Mouse (Mus musculus): Measurements from ENCODE around the gene Magi1.

- TF ChIP-seq CTCF (IDR thresholded peaks at IDR 0.05; ENCODE audit: borderline replicate concordance, insufficient read depth, low read depth, low read length): no peak
- no peak for TF ChIP-seq POLR2A (IDR thresholded peaks at IDR 0.05; ENCODE audit: borderline replicate concordance, insufficient read depth, low read length)
These were observed 206.7 kb downstream of the Magi1 start for GRCm38 (mm10) chr6:94077013-94077412.

Data from cerebellum, adult 2 months (tissue).